Comparison of ENCODE assay signal across 8 mouse cellular contexts in the genomic region with DNA sequence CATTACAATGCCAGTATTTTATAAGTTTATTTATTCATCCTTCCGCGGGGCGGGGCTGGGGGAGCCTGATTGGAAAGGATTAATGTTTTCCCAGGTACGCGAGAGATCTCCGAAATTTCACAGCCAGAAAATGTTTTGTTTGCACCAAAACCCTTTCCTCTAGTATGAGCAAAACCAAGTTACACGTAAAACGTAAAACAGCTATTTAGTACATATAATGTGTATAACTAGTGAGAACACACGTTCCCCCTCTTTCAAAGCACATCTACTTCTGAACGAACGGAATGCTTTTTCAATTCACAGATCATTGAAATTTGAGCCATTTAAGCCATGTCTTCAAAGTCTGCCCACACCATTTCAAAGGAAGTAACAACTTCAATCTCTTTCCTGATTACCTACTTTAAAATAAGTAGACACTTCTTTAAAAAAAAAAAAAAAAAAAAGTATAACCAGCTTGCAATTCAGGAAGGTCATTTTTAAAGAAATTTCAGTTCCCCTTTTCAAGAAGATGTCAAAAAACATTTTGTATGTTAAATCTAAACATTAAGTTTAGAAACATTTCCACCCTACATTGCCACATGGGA. TPM values are rescaled to one million over a fixed set of nuclear protein-coding genes. Genes with fewer than 3 reads are reported as not detected.
DNase-seq lines count a peak whose midpoint lies in the region; ATAC-seq lines count a peak whose summit lies in the region.

No protein-coding gene starts in this region.

- H3K4me2 ChIP-seq in kidney, embryonic 16.5 days (replicated peaks; ENCODE audit: low read depth, low read length): peak overlapping the region; percentile 68
- H3K4me2 ChIP-seq in embryonic facial prominence, embryonic 11.5 days (ENCODE audit: low read depth, low read length): peak overlapping the region; percentile 80
- peak overlapping the region; percentile 86 for H3K4me2 ChIP-seq in intestine, embryonic 15.5 days (replicated peaks)
- H3K4me2 ChIP-seq in neural tube, embryonic 12.5 days (replicated peaks): peak overlapping the region; percentile 72

- no peaks in the 10 kb centered on the region for H3K27me3 ChIP-seq in kidney, embryonic 16.5 days (ENCODE audit: insufficient read depth, low read length)
- H3K27me3 ChIP-seq in embryonic facial prominence, embryonic 11.5 days (ENCODE audit: control insufficient read depth, insufficient read depth, low read length): no peaks in the 10 kb centered on the region
- H3K27me3 ChIP-seq in intestine, embryonic 15.5 days (replicated peaks): no peaks in the 10 kb centered on the region
- no peaks in the 10 kb centered on the region for H3K27me3 ChIP-seq in neural tube, embryonic 12.5 days (replicated peaks)

- ATAC-seq in kidney, embryonic 16.5 days (ENCODE audit: low FRiP score, low TSS enrichment): no peak
- ATAC-seq in embryonic facial prominence, embryonic 11.5 days (replicated peaks; ENCODE audit: insufficient number of reproducible peaks, low FRiP score, low TSS enrichment, low read depth): no peak
- ATAC-seq in intestine, embryonic 15.5 days: no peak
- ATAC-seq in neural tube, embryonic 12.5 days (ENCODE audit: low FRiP score, low read depth): no peak

- no peak for DNase-seq in kidney, adult 18-20 months
- peak; percentile 16 for DNase-seq in embryonic facial prominence, embryonic 11.5 days (ENCODE audit: low spot score)
- DNase-seq in cerebellum, adult 9-11 months: no peak
- DNase-seq in kidney, adult 8-10 months: no peak
- no peak for DNase-seq in ovary, adult 18-20 months (ENCODE audit: low spot score)

- peak overlapping the region; percentile 98 for H3K4me3 ChIP-seq in kidney, embryonic 16.5 days (ENCODE audit: low read length)
- peak overlapping the region; percentile 74 for H3K4me3 ChIP-seq in embryonic facial prominence, embryonic 11.5 days (ENCODE audit: low read depth, low read length)
- peak overlapping the region; percentile 95 for H3K4me3 ChIP-seq in intestine, embryonic 15.5 days (replicated peaks)
- H3K4me3 ChIP-seq in neural tube, embryonic 12.5 days: peak overlapping the region; percentile 87

- H3K36me3 ChIP-seq in kidney, embryonic 16.5 days (ENCODE audit: insufficient read depth, low read length): no peaks in the 10 kb centered on the region
- no peaks in the 10 kb centered on the region for H3K36me3 ChIP-seq in embryonic facial prominence, embryonic 11.5 days (replicated peaks; ENCODE audit: control insufficient read depth, insufficient read depth, low read depth, low read length)
- H3K36me3 ChIP-seq in intestine, embryonic 15.5 days: no peaks in the 10 kb centered on the region
- H3K36me3 ChIP-seq in neural tube, embryonic 12.5 days: no peaks in the 10 kb centered on the region

- peaks cover 20% of the 10 kb centered on the region for H3K4me1 ChIP-seq in kidney, embryonic 16.5 days (ENCODE audit: insufficient read depth, low read length)
- H3K4me1 ChIP-seq in embryonic facial prominence, embryonic 11.5 days (ENCODE audit: control insufficient read depth, insufficient read depth, low read length): no peaks in the 10 kb centered on the region; the same call in 1 of the 2 replicates
- H3K4me1 ChIP-seq in intestine, embryonic 15.5 days (replicated peaks): no peaks in the 10 kb centered on the region
- H3K4me1 ChIP-seq in neural tube, embryonic 12.5 days: peaks cover 10% of the 10 kb centered on the region; the same call in 1 of the 2 replicates

- H3K27ac ChIP-seq in kidney, embryonic 16.5 days (ENCODE audit: low read length): peak overlapping the region; percentile 91
- H3K27ac ChIP-seq in embryonic facial prominence, embryonic 11.5 days (replicated peaks; ENCODE audit: low read depth, low read length): no peak overlapping the region; the same call in 1 of the 2 replicates
- H3K27ac ChIP-seq in intestine, embryonic 15.5 days: peak overlapping the region; percentile 99
- H3K27ac ChIP-seq in neural tube, embryonic 12.5 days: no peak overlapping the region

- no peaks in the 10 kb centered on the region for H3K9me3 ChIP-seq in kidney, embryonic 16.5 days (ENCODE audit: low read length)
- no peaks in the 10 kb centered on the region for H3K9me3 ChIP-seq in embryonic facial prominence, embryonic 11.5 days (replicated peaks; ENCODE audit: control insufficient read depth, low read length)
- H3K9me3 ChIP-seq in intestine, embryonic 15.5 days: no peaks in the 10 kb centered on the region
- H3K9me3 ChIP-seq in neural tube, embryonic 12.5 days: no peaks in the 10 kb centered on the region

- 11% methylated on average over 11 of the region's 11 CpGs for WGBS in kidney, embryonic 16.5 days
- WGBS in embryonic facial prominence, embryonic 11.5 days: 17% methylated on average over 11 of the region's 11 CpGs
- WGBS in intestine, embryonic 15.5 days: 14% methylated on average over 11 of the region's 11 CpGs
- 18% methylated on average over 11 of the region's 11 CpGs for WGBS in neural tube, embryonic 12.5 days

- H3K9ac ChIP-seq in kidney, embryonic 16.5 days (replicated peaks; ENCODE audit: low read length): peak overlapping the region; percentile 81
- H3K9ac ChIP-seq in embryonic facial prominence, embryonic 11.5 days (replicated peaks; ENCODE audit: low read length): peak overlapping the region; percentile 81
- H3K9ac ChIP-seq in intestine, embryonic 15.5 days: peak overlapping the region; percentile 89
- no peak overlapping the region for H3K9ac ChIP-seq in neural tube, embryonic 12.5 days

RNA-seq across cellular contexts. Expression of gene Ptbp3, which starts 0.9 kb away (rescaled TPM):
- 68.0 and 74.3 TPM in 2 replicates for polyA plus RNA-seq in kidney, embryonic 16.5 days (2015; fragmentation: Nextera tagmentation; extraction: Ambion mirVana)
- polyA plus RNA-seq in embryonic facial prominence, embryonic 11.5 days (2014; fragmentation: Nextera tagmentation; extraction: Ambion mirVana): 47.0 and 48.4 TPM in 2 replicates
- polyA plus RNA-seq in intestine, embryonic 15.5 days (2015; fragmentation: Nextera tagmentation; extraction: Ambion mirVana): 57.8 and 66.9 TPM in 2 replicates
- polyA plus RNA-seq in neural tube, embryonic 12.5 days (2016; fragmentation: Nextera tagmentation; extraction: Ambion mirVana): 30.6 and 35.2 TPM in 2 replicates

RNA-seq across cellular contexts. Expression of gene Hsdl2, which starts 31.3 kb away (rescaled TPM):
- 25.5 and 29.3 TPM in 2 replicates for polyA plus RNA-seq in kidney, embryonic 16.5 days (2015; fragmentation: Nextera tagmentation; extraction: Ambion mirVana)
- polyA plus RNA-seq in embryonic facial prominence, embryonic 11.5 days (2014; fragmentation: Nextera tagmentation; extraction: Ambion mirVana): 29.9 and 32.2 TPM in 2 replicates
- 17.6 and 20.2 TPM in 2 replicates for polyA plus RNA-seq in intestine, embryonic 15.5 days (2015; fragmentation: Nextera tagmentation; extraction: Ambion mirVana)
- 43.2 and 45.4 TPM in 2 replicates for polyA plus RNA-seq in neural tube, embryonic 12.5 days (2016; fragmentation: Nextera tagmentation; extraction: Ambion mirVana)

Comparison
In these comparisons a context has a peak if more than half of its experiments do, and no peak if none do; other contexts are left out.
1. H3K27ac ChIP-seq: peak in kidney, embryonic 16.5 days (single experiment) and intestine, embryonic 15.5 days (single experiment); none in embryonic facial prominence, embryonic 11.5 days (single experiment) and neural tube, embryonic 12.5 days (single experiment).
2. Peak in every context shown above with its lines, with median percentiles within 50 percentile points of each other: H3K4me2 ChIP-seq and H3K4me3 ChIP-seq.